Mouse (Mus musculus) urinary bladder, postnatal 4 days (tissue): ENCODE results near the gene Atp6v1b1.

Experiments
- DNase-seq, 2 experiments: peaks; one replicate each; pipeline ENCODE4 v3.0.0; 2021 to 2022; ENCODE audit warnings: low spot score in 2 of 2

The Atp6v1b1 gene

DNA sequence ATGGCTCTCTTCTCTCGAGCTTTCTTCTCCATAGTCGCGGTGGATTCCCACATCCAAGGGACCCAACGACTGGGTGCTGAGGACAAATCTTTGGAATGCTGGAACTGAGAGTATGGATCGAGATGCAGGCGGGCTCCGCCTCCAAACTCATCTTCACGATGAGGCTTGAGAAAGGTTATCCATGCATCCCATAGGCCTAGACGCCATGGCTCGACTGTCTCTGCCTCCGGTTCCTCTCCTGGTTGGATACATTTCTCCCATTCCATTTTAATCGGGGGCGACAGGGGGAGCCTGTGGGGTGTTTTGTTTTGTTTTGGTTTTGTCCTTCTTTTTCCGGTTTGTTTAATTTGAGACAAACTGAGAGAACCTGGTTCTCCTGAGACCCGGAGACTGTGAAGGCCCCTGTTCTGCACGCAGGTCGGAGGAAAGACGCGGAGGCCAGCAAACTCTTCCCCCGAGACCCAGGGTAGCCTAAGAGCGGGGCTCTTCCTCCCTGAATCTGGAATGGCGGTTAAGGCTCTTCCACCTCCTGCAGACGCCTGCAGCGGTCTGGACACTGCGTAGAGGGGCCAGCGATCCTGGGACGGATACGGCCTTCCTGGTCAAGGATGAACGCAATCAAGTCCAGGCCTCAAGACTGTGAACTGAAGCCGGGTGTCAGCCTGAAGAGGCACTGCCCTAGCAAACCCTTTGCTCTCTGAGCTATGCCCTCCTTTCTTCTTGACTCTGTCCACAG is 27.2 kb upstream of the Atp6v1b1 start:
- no peak for DNase-seq

DNA sequence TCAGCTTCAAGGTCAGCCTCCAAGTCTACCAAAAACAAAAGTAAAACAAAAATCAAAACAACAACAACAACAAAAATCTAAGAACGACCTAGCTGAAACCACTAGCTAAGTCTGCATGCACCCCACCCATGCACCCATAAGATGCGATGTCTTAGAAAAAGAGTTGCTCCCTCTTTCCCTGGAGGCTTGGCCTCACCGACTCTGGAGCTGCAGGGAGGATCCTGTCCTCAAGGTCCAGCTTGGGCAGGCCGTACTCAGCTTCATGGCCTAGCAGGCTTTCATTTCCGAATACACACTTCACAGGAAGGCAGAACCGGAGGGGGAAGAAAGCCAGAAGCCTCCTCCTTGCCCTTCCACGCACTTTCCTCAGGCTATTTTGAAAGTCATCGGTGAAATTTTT is 25.8 kb upstream of the Atp6v1b1 start:
- no peak for DNase-seq

DNA sequence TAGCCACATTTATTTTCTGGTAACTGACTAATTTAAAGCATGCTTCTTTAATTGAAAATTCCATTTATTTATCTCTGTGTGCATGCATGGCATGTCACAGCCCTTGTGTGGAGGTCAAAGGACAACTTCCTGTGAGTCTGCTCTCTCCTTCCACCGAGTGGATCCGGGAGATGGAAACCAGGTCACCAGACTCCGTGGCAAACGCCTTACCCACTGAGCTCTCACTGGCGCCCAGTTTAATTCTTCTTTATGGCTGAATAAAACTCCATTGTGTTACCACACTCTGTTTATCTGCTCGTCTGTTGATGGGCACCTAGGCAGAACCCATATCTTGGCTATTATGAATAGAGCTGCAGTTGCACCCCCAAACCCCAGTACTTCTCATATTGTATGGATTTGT is 20.3 kb upstream of the Atp6v1b1 start:
- DNase-seq: no peak

DNA sequence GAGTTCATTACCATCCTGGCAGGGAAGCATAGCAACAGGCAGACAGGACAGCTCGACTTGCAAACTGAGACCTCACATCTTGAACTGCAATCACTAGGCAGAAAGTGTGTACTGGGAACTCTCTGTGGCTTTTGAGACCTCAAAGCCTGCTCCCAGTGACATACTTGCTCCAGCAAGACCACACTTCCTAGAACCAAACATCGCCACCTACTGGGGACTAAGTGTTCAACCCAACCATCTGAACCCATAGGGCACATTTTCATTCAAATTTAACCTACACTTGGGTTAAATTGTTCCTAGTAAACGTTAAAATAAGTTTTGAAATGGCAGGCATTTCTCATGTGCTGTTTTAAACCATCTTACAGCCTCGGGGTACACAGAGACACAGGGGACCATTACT is 15.6 kb upstream of the Atp6v1b1 start:
- DNase-seq: no peak

DNA sequence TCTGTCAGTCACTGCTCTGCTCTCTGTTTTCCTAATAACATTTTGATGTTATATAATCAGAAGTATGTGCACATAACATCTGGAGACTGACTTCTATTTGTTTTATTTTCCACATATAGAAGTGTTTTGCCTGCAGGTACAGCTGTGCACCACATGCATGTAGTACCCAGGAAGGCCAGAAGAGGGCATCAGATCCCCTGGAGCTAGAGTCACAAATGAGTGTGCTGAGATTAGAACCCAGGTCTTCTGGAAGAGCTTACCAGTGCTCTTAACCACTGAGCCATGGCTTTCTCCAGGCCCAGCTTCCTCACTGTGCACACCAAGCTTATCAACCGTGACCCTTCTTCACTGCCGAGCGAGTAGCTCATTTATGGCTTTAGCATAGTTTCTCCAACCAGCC is 14.3 kb upstream of the Atp6v1b1 start:
- DNase-seq: no peak

DNA sequence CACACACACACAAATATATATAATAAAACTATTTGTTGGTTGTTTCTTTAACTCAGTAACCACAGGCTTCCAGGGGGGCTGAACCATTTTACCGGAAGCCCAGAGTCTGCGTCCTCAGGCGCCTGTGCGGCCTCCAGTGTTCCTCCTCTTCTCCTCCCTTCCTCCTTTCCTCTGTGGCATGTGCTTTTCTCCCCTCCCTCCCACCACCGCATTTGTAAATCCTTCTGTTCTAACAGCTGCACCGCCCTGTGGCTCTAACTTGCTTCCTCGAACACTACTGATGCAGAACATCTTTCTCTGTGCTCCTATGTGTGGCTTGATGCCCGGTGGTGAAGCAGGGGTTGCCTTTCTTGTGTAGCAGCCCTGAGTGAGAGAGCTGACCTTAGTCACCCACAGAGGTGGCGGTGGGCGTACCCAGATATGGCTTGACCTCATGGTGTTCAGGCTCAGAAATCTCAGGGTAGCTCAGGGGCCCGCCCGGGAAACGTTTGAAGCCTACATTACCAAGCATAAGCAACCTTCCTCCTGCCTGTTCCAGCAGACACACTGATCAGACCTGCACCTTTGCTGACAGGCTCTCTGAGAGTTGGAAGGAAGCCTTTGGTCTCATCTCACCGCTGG is 13.3 kb upstream of the Atp6v1b1 start:
- DNase-seq: no peak

DNA sequence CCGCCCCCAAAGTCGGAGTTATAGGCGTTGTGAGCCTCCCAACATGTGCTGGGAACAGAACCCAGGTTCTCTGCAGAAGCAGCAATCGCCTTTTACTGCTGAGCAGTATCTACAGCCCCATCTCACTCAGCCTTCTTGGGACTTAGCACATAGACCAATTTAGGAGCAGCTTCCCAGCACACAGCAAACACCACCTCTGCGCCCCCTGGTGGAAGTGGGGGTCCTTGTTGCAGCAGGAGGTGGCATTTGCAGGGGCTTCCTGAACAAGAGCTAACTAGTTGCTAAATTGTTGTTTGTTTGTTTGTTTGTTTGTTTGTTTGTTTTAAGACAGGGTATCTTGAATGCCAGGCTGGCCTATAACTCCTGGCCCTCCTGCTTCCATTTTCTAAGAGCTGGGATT is 11.7 kb upstream of the Atp6v1b1 start:
- DNase-seq: peak; percentile 53 to 75

DNA sequence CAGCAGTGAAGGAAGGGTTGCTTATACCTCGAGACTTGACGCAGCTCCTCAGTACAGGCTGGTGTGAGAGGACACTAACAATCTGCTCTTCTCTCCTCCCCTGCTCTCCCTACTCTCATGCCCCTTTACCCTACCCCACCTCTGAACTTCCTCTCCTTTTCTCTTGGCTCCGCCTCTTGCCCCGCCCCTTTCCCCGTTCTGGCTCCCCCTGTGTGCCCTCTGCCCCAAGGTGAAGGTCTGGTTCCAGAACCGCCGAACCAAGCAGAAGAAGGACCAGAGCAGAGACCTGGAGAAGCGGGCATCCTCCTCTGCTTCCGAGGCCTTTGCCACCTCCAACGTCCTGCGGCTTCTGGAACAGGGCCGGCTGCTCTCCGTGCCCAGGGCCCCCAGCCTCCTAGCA is 5.5 kb upstream of the Atp6v1b1 start:
- no peak for DNase-seq

DNA sequence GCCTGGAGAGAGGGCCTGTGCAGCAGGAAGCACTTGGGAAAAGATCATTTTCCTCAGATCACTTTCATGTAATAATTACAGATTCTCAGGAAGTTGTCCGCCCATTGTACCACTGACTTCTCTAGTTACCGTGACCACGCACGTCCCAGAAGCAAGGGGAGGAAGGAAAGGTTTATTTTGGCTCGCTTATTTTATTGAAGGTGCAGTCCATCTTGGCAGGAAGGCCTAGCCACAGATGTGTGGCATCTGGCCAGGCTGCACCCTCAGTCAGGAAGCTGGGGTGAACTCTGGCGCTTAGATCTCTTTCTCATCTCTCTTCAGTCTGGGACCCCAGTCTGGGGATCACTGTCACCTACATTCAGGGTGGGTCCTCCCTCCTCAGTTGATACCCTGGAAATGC is 4.2 kb upstream of the Atp6v1b1 start:
- DNase-seq: no peak

DNA sequence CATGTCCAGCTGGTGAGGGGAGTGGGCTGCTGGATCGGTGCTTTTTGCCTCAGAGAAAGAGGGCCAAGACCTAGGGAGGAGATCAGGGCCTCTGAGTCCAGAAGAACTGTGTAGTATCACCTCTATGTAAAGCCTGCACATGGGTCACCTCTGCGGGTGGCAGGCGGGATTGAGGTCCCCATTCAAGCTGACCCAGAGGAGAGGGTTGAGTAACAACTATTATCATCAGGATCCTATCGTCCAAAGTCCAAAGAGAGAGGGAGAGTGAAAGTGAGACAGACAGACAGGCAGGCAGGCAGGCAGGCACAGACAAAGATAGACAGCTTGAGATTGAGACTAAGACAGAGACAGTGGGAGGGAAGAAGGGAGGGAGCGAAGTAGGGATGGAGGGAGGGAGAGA is 422 bp downstream of the Atp6v1b1 start:
- no peak for DNase-seq

DNA sequence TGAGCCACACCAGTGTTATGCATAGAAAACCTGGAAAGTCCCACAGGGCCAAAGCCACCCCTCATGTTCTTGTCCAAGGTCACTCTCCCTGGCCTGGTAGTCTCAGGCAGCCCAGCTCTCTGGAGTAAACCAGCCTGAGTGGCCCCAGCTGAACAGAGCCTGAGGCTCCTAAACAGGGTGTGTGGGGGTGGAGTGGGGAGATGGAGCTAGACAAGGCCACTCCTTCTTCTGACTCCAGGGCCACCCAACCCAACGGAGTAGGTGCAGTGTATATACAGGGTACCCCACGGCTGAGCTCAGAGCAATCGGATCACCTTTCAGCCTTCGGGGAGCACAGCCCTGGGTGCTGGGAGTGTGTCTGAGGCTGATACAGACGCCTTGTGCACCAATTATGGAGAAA is 1.3 kb downstream of the Atp6v1b1 start:
- no peak for DNase-seq

DNA sequence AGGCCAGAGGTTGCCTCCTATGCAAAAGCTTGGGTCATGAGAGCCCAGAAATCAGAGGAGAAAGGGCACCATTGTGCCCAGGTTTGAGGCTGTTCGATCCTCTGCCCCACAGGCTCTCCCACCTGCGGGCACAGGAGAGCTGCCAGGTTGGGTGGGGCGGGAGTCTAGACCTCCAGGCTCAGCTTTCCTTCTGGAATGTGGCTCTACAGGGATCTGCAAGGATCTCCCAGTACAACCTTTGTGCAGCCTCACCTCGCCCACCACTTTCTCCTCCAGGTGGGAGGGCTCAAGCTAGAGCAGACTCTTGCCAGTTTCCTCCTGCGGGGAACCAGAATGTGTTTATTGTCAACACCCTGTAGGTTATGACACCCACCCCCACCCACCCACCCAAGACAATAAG is 1.8 kb downstream of the Atp6v1b1 start:
- no peak for DNase-seq

DNA sequence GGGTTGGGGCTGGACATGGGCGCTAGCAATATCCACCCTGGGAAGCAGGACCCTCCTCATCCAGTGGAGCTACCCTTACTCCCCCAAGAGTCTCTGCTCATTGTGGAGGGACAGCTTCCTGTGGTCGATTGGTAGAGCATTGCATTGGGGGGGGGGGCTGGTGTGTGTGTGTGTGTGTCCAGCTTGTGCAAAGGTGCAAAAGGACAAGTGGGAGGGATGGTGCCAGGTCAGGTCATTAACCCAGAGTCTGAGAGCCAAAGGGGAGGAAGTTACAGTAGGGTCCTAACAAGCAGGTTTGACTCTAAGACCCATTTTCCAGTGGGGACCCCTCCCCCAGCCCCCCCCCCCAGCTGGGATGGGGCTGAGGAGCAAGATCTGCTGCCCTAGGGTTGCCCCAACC is 2.7 kb downstream of the Atp6v1b1 start:
- DNase-seq: no peak

DNA sequence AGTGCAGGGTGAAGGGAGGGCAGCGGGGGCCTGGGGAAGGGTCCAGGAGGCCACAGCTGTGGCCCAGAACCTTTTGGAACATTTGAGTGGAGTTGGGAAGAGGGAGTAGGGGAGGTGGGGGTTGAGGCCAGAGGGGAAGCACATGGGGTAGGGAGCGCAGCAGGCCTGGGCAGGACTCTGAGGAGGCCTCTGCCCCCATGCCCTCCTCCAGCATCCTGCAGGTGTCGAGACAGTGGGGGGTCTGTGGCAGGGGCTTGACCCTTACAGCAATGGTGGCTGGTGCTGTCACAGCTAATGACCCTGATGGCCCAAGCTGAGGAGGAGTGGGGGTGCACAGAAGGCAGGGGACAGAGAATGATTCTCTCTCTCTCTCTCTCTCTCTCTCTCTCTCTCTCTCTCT is 6.5 kb downstream of the Atp6v1b1 start:
- DNase-seq: no peak

DNA sequence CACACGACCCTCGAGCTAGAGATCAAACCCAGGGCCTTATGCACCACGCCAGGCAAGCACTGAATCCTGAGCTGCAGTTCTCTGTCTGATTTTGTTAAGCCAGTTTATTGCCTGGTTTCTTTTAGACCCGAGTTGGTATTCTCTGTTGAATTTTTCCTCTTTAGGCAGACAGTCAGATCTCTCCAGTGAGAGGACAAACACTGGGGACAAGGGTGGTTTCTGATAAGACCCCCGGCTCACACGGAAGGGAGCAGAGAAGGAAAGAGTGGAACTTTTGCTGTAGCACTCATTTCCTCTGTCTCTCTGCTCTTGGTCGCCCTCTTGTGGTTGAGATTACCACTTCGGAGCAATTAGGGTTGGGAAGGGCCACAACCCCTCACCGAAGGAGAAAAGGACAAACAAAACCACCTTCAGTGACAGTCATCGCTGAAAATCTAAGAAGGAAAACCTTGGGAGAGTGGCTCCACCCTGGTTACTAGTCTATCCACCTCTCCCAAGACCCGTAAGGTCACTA is 7.4 kb downstream of the Atp6v1b1 start:
- peak in 1 of 2 experiments; percentile 78 for DNase-seq

DNA sequence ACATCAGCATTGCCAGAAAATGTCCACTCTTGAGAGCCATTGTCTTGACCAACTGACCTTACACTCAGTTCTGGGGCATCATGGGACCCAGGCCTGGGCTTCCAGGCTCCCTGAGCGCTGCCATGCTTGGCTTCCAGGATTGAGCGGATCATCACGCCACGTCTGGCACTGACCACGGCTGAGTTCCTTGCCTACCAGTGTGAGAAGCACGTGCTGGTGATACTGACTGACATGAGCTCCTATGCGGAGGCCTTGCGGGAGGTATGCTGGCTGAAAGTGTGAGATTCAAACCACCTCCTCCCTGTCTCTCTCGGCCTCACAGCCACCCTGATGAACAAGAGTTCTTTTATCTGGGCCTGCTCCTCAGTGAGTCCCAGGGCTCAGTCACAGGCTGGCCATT is 13.3 kb downstream of the Atp6v1b1 start:
- DNase-seq: no peak

DNA sequence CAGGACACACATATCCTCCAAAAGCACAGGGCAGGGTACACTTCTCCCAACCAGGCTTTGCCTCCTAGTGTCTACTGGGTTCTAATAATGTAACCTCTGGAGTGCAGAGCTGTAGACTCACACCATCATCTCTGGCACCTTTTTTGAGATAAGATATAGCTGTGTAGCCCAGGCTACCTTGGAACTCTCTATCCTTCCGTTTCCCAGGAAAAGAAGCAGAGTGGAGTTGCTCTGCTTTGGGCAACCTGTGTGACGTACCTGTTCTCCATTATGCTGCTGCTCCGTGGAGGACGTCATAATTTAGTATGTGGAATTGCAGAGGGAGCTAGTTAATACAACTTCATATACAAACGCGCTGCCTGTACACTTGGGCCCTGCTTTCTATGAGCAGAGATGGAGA is 19.6 kb downstream of the Atp6v1b1 start, which contains the start of gene Ankrd53:
Gene Ankrd53 (plus strand): TSS at position 301 of the 400 bp plus-strand sequence.
- no peak for DNase-seq

DNA sequence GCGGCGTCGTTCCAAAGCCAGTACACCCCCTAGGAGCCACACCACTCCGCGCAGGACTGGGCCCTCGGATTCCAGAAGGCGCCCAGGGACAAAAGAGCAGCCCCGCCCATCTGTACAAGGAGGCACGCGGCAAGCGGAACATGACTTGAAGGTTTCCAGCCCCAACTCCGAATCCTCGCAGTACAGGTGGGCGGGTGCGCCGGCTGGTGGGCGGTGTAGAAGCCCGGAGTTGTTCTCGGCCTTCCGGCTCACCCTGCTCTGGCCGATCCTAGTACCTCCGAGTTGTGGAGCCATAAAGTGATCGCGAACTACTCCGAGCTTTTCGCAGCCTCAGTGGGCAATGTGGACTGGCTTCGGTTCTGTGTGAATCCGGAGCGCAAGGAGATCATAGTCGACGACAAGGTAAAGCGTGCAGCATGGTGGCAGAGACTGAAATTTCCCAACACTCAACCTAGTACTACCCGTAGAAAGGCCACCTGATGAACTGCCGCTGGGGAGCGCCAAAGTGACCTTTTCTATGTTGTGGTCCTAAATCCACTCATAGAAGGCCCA is 20.2 kb downstream of the Atp6v1b1 start:
- DNase-seq: peak in 1 of 2 experiments; percentile 32

DNA sequence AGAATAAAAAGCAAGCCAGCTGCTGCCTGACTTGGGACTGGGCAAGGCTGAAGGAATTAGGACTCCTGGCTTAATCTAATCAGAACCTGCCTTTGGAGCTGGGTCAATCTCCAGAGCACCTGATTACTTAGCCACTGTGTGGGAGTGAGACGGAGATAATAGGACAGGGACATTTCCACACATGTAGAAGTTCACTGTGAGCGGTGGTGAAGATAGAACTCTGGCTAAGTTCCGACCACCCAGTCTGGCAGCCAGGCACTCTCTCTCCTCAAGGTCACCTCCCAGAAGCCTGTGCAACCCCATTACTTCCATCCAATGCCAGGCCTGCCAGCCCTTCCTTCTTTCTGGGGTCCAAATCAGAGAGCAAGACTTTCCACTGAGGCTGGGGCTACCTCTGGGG is 24.2 kb downstream of the Atp6v1b1 start:
- no peak for DNase-seq

DNA sequence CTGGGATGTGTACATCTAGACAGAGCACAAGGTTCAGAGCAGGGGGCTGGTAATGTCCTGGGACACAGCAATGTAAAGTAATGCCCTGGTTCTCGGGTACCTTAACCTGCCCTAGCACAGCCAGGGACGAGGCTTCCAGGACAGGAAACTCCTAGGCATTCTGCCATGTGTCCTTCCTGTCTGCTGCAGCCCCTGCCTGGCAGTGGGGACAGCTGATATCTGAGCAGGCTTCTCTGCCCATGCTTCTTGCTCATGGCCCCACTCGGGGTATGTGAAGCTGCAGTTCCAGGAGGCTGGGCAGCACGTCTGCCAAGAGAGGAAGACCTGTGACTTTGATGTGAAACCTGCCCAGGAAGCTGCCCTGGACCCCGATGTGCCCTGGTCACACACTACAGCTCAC is 25.7 kb downstream of the Atp6v1b1 start:
- DNase-seq: no peak

DNA sequence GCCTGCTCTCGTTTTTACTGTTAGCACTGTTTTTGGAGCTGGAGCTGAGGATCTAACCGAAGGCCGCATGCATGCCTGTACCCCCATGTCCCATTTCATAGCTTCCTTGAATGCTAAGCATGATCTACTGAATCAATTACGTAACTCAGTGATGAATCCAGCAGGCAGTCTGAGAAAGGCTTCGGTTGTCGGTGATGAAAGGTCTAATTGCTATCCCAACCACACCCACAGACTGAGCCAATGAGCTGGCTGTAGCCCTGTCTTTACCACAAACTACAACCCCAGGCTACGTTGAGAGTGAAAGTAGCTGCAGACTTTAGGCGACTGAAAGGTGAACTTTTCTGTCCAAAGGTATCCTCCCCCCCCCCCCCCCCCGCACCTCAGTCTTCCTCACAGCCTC is 31.3 kb downstream of the Atp6v1b1 start:
- no peak for DNase-seq

DNA sequence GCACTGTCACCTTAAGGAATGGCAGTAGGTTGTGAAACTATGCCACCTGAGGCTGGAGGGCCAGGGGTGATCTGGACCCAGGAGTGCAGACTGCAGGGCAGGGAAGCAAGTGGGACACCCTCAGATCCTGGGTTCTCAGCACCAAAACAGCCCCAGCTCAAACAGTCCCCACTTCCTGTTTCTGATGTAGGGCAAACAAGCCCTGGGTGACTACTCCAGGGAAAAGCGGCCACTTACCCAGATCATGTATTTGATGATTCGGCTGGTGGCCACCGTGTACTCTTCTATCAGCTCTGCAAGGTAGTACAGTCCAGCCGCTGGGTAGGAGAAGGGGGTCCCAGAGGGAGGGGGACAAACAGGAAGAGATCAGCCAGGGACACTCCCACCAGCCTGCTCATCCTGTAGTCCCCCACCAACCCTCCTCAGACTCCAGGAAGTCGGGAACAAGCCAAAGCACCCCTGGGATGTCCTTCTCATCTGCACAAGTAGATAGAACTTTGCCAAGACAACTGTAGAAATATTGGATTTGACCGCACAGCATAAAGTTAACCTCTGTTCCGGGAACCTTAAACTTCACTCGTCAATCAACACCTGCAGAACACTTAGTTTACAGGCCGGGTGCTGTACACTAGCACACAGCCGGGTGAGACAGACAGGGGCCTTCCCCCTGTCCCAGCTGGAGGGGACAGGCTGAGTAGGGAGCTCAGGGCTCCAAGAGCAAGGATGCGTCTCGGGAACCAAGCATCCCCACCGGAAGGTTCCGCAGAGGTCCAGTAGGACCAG is 32.2 kb downstream of the Atp6v1b1 start:
- no peak for DNase-seq
